Mouse (Mus musculus) cortical plate, adult 2 months (tissue): ENCODE results near the gene Rps19.
"Not testable (repeated sequence)": the region's sequence is repeated elsewhere in the genome, so short reads cannot be mapped to it uniquely, and the experiment has no call there.

Source experiments
- CTCF ChIP-seq: fragments of 200-500 bp; IDR thresholded peaks from 2 replicates; pipeline ENCODE4 v1.5.1; 2011; ENCODE audit warnings: mild to moderate bottlenecking, control low read depth, low read length; ENCODE audit not compliant: insufficient read depth; ENCODE audit errors: extremely low read depth
- POLR2A ChIP-seq: fragments of 200-500 bp; IDR thresholded peaks from 2 replicates; pipeline ENCODE4 v1.6.1; 2011; ENCODE audit warnings: mild to moderate bottlenecking, low read length, control low read depth; ENCODE audit not compliant: insufficient read depth; ENCODE audit errors: extremely low read depth

- not testable (repeated sequence) for TF ChIP-seq CTCF, POLR2A
These were observed 37.6 kb upstream of the Rps19 start for GRCm38 (mm10) chr7:24846576-24846975.
